Mouse (Mus musculus): ENCODE data around the gene 0610030E20Rik. TPM values are rescaled to one million over a fixed set of nuclear protein-coding genes. Genes with fewer than 3 reads are reported as not detected.

The 0610030E20Rik gene
- polyA plus RNA-seq, 1 experiment: 42.2 TPM

- no peak overlapping the region for H3K27ac ChIP-seq (ENCODE audit: control insufficient read depth, insufficient read depth, low read length)
- no peak for TF ChIP-seq CTCF (IDR thresholded peaks at IDR 0.05; ENCODE audit: borderline replicate concordance, control insufficient read depth, extremely low read depth, insufficient read depth, low read length, poor library complexity)
- no peak for TF ChIP-seq POLR2A (IDR thresholded peaks at IDR 0.05; ENCODE audit: control insufficient read depth, extremely low read depth, insufficient read depth, low read length, poor library complexity)
- DNase-seq: no peak
- WGBS: 83% methylated on average over 2 of the region's 2 CpGs
- H3K4me3 ChIP-seq (ENCODE audit: control insufficient read depth, insufficient read depth, low read length): no peak overlapping the region
- H3K36me3 ChIP-seq (ENCODE audit: control insufficient read depth, insufficient read depth, low read length): peaks cover 13% of the 10 kb centered on the region; the same call in 1 of the 2 replicates
- H3K4me1 ChIP-seq (replicated peaks; ENCODE audit: control insufficient read depth, insufficient read depth, low read length): peaks cover 20% of the 10 kb centered on the region
- H3K27me3 ChIP-seq (ENCODE audit: control insufficient read depth, insufficient read depth, low read length): peaks cover 4% of the 10 kb centered on the region; the same call in 1 of the 2 replicates
Observed at GRCm38 (mm10) chr6:72359343-72359742, 12.2 kb downstream of the 0610030E20Rik start.

DNA sequence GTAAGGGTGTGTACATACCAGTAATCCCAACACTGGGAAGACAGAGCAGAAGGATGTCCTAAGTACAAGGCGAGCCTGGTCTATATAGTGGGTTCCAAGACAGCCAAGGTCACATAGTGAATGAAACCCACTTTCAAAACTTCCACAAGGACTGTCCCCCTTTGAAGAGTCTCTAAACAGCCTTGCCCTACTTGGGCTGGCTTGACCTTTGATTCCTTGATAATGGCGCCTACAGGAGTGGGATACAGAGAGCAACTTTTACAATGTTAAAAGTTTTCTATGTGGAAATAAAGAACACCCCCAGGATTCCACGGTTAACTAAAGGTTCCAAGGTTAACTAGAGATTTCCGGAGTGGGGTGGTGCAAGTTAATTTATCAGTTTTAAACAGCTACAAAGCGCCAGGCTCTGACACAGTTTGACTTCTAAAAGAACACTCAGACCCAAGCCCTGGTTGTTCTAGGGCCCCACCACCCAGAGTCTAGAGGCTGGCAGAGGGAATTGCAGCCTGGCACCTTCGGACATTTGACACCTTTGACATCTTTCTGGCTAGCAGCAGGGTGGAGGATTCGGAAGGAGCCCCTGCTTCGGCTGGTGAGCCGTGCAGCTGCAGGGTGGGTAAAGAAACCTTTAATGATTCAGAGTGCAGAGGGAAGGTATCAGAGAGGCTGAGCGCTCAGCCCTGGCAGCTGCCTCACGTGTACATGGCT, 12.9 kb downstream of the 0610030E20Rik start:
- Histone ChIP-seq H3K4me1 (replicated peaks; ENCODE audit: control insufficient read depth, insufficient read depth, low read length) (peaks cover 17% of the 10 kb centered on the region), H3K27ac (ENCODE audit: control insufficient read depth, insufficient read depth, low read length) (no peak overlapping the region), H3K36me3 (ENCODE audit: control insufficient read depth, insufficient read depth, low read length) (peaks cover 13% of the 10 kb centered on the region; the same call in 1 of the 2 replicates), H3K4me3 (ENCODE audit: control insufficient read depth, insufficient read depth, low read length) (no peak overlapping the region), H3K27me3 (ENCODE audit: control insufficient read depth, insufficient read depth, low read length) (peaks cover 4% of the 10 kb centered on the region; the same call in 1 of the 2 replicates)
- no peak for DNase-seq
- no peak for TF ChIP-seq POLR2A (IDR thresholded peaks at IDR 0.05; ENCODE audit: control insufficient read depth, extremely low read depth, insufficient read depth, low read length, poor library complexity)
- TF ChIP-seq CTCF (IDR thresholded peaks at IDR 0.05; ENCODE audit: borderline replicate concordance, control insufficient read depth, extremely low read depth, insufficient read depth, low read length, poor library complexity): no peak
- 97% methylated on average over 11 of the region's 11 CpGs for WGBS

- WGBS: 95% methylated on average over 7 of the region's 7 CpGs
- TF ChIP-seq CTCF (IDR thresholded peaks at IDR 0.05; ENCODE audit: borderline replicate concordance, control insufficient read depth, extremely low read depth, insufficient read depth, low read length, poor library complexity) (no peak), POLR2A (IDR thresholded peaks at IDR 0.05; ENCODE audit: control insufficient read depth, extremely low read depth, insufficient read depth, low read length, poor library complexity) (no peak)
Observed at GRCm38 (mm10) chr6:72360599-72360935, 13.4 kb downstream of the 0610030E20Rik start.

DNA sequence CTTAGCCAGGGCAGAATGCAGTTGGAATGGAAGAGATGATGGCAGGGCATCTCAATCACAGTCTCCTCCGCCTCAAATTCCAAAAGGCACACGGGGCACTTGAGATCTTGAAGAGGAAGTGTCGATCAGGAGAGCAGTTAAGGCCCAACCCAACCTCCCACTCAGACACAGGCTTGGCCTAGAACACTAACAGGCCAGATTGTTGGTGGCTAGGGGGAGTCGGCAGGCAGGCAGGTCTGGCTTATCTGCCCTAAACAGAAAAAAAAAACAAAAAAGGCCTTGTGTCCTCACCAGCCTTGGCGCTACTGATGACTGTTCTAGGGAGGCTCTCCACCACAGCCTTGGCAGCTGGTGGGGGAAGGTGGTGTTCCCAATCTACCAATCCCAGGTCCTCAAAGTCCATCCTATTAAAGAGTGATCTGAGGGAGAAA, 14.0 kb downstream of the 0610030E20Rik start:
- no peak for TF ChIP-seq CTCF (IDR thresholded peaks at IDR 0.05; ENCODE audit: borderline replicate concordance, control insufficient read depth, extremely low read depth, insufficient read depth, low read length, poor library complexity)
- TF ChIP-seq POLR2A (IDR thresholded peaks at IDR 0.05; ENCODE audit: control insufficient read depth, extremely low read depth, insufficient read depth, low read length, poor library complexity): no peak
- WGBS: 66% methylated on average over 5 of the region's 5 CpGs
- H3K4me1 ChIP-seq (replicated peaks; ENCODE audit: control insufficient read depth, insufficient read depth, low read length): peaks cover 9% of the 10 kb centered on the region
- peaks cover 13% of the 10 kb centered on the region; the same call in 1 of the 2 replicates for H3K36me3 ChIP-seq (ENCODE audit: control insufficient read depth, insufficient read depth, low read length)
- no peak overlapping the region for H3K4me3 ChIP-seq (ENCODE audit: control insufficient read depth, insufficient read depth, low read length)
- no peak for DNase-seq
- no peak overlapping the region for H3K27ac ChIP-seq (ENCODE audit: control insufficient read depth, insufficient read depth, low read length)
- no peaks in the 10 kb centered on the region for H3K27me3 ChIP-seq (ENCODE audit: control insufficient read depth, insufficient read depth, low read length)

More at GRCm38 (mm10) chr6:72360599-72360935, 13.4 kb downstream of the 0610030E20Rik start:
- Histone ChIP-seq H3K4me3 (ENCODE audit: control insufficient read depth, insufficient read depth, low read length) (no peak overlapping the region), H3K27ac (ENCODE audit: control insufficient read depth, insufficient read depth, low read length) (no peak overlapping the region), H3K4me1 (replicated peaks; ENCODE audit: control insufficient read depth, insufficient read depth, low read length) (peaks cover 11% of the 10 kb centered on the region), H3K36me3 (ENCODE audit: control insufficient read depth, insufficient read depth, low read length) (peaks cover 13% of the 10 kb centered on the region; the same call in 1 of the 2 replicates), H3K27me3 (ENCODE audit: control insufficient read depth, insufficient read depth, low read length) (peaks cover 2% of the 10 kb centered on the region; the same call in 1 of the 2 replicates)
- DNase-seq: no peak

DNA sequence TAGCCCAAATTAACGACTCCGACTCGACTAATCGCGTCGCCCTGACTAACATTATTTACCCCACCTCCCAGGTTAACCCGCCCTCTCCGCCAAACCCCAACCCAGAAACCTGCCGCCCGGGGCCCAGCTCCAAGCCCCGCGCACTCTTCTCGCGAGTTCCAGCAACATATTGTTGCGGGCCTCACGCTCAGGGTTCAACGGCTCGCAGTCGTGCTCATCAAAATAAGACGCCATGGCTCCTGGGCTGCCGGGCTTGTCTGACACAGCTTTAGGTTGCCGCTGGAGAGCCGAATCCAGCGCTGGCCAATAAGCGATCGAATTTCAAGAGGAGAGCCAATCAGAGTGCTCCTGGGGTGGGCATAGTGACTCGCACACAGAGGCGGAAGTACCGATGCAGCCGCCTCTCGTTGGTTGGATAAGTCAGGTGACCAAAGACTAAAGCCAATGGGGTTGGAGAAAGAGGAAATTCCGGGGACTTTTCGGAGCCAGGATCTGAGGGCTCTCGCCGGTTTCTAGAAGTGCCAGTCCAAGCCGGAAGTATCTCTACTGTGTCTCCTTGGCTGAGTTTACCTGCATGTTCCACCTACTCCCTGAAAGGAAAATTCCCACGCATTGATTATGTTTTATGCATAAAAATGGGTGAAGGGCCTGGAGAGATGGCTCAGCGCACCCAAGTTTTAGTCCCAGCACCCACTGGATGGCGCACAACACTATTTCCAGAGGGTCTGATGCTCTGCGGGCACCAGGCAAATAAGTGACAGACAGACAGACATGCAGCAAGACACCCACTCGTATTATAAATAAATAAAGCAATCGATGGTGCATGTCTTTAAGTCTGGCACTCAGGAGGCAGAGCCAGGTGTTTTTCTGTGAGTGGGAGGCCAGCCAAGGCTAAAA, 15.3 kb downstream of the 0610030E20Rik start:
- TF ChIP-seq CTCF (IDR thresholded peaks at IDR 0.05; ENCODE audit: borderline replicate concordance, control insufficient read depth, extremely low read depth, insufficient read depth, low read length, poor library complexity) (no peak), POLR2A (IDR thresholded peaks at IDR 0.05; ENCODE audit: control insufficient read depth, extremely low read depth, insufficient read depth, low read length, poor library complexity) (peak; percentile 73)
- Histone ChIP-seq H3K4me3 (ENCODE audit: control insufficient read depth, insufficient read depth, low read length) (peak overlapping the region; percentile 70), H3K36me3 (ENCODE audit: control insufficient read depth, insufficient read depth, low read length) (peaks cover 13% of the 10 kb centered on the region; the same call in 1 of the 2 replicates), H3K27me3 (ENCODE audit: control insufficient read depth, insufficient read depth, low read length) (no peaks in the 10 kb centered on the region), H3K4me1 (replicated peaks; ENCODE audit: control insufficient read depth, insufficient read depth, low read length) (peaks cover 11% of the 10 kb centered on the region), H3K27ac (ENCODE audit: control insufficient read depth, insufficient read depth, low read length) (peak overlapping the region; percentile 79)
- DNase-seq: peak; percentile 97
- under 1% methylated on average over 42 of the region's 42 CpGs for WGBS

DNA sequence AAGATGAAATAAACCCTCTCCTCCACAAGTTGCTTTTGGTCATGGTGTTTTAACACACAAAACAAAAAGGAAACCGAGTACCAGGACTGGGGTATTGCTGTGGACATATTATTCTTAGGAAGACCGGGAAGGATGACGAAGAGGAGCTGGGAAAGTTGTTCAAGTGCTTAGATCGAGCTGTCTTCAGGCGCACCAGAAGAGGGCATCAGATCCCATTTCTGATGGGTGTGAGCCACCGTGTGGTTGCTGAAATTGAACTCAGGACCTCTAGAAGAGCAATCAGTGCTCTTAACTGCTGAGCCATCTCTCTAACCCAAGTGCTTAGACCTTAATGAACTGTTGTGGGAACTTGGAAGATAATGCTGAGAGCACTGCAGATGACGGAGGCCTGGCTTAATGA, 16.9 kb downstream of the 0610030E20Rik start:
- Histone ChIP-seq H3K27me3 (ENCODE audit: control insufficient read depth, insufficient read depth, low read length) (no peaks in the 10 kb centered on the region), H3K36me3 (ENCODE audit: control insufficient read depth, insufficient read depth, low read length) (peaks cover 13% of the 10 kb centered on the region; the same call in 1 of the 2 replicates), H3K4me3 (ENCODE audit: control insufficient read depth, insufficient read depth, low read length) (no peak overlapping the region), H3K4me1 (replicated peaks; ENCODE audit: control insufficient read depth, insufficient read depth, low read length) (peaks cover 11% of the 10 kb centered on the region), H3K27ac (ENCODE audit: control insufficient read depth, insufficient read depth, low read length) (no peak overlapping the region)
- TF ChIP-seq CTCF (IDR thresholded peaks at IDR 0.05; ENCODE audit: borderline replicate concordance, control insufficient read depth, extremely low read depth, insufficient read depth, low read length, poor library complexity) (no peak), POLR2A (IDR thresholded peaks at IDR 0.05; ENCODE audit: control insufficient read depth, extremely low read depth, insufficient read depth, low read length, poor library complexity) (no peak)
- DNase-seq: no peak
- WGBS: 62% methylated on average over 7 of the region's 7 CpGs
